Mouse (Mus musculus) thymus, adult 2 months (tissue): ENCODE results near the gene Plk2. TPM values are rescaled to one million over a fixed set of nuclear protein-coding genes. Genes with fewer than 3 reads are reported as not detected.
"Not testable (repeated sequence)": the region's sequence is repeated elsewhere in the genome, so short reads cannot be mapped to it uniquely, and the experiment has no call there.

Experiments used
- DNase-seq: peaks from one replicate; pipeline ENCODE4 v3.0.0; 2021
- H3K27ac ChIP-seq: fragments of 200-500 bp; 2 replicates; pipeline ENCODE4 v1.5.1; 2012; ENCODE audit warnings: low read length, control low read depth; ENCODE audit not compliant: control insufficient read depth, insufficient read depth
- H3K27me3 ChIP-seq: fragments of 200-500 bp; 2 replicates; pipeline ENCODE4 v1.6.1; 2012; ENCODE audit warnings: mild to moderate bottlenecking, low read length, moderate library complexity, mixed read lengths; ENCODE audit not compliant: control insufficient read depth, insufficient read depth
- H3K36me3 ChIP-seq: fragments of 200-500 bp; 2 replicates; pipeline ENCODE4 v1.6.1; 2012; ENCODE audit warnings: mild to moderate bottlenecking, low read length, moderate library complexity; ENCODE audit not compliant: control insufficient read depth, insufficient read depth
- H3K4me1 ChIP-seq: fragments of 200-500 bp; replicated peaks from 2 replicates; pipeline ENCODE4 v1.6.1; 2012; ENCODE audit warnings: low read length; ENCODE audit not compliant: control insufficient read depth, insufficient read depth
- H3K4me3 ChIP-seq: fragments of 200-500 bp; 2 replicates; pipeline ENCODE4 v1.5.1; 2012; ENCODE audit warnings: mild to moderate bottlenecking, low read length, control low read depth, moderate library complexity; ENCODE audit not compliant: control insufficient read depth, insufficient read depth
- CTCF ChIP-seq: fragments of 200-500 bp; IDR thresholded peaks from 2 replicates; pipeline ENCODE4 v1.5.1; 2012; ENCODE audit warnings: mild to moderate bottlenecking, control low read depth, low read length, moderate library complexity, borderline replicate concordance; ENCODE audit not compliant: control insufficient read depth, poor library complexity, insufficient read depth; ENCODE audit errors: extremely low read depth
- POLR2A ChIP-seq: fragments of 200-500 bp; IDR thresholded peaks from 2 replicates; pipeline ENCODE4 v1.6.1; 2012; ENCODE audit warnings: mild to moderate bottlenecking, low read length, control low read depth, moderate library complexity; ENCODE audit not compliant: control insufficient read depth, poor library complexity, insufficient read depth; ENCODE audit errors: extremely low read depth
- WGBS: fragments of 180-500 bp; shearing (Covaris S2); methylation state at CpG from one replicate; pipeline ENCODE4 v1.1.7; 2018; 5-methylcytosine and 5-hydroxymethylcytosine counted together
- polyA plus RNA-seq: library from polyadenylated mRNA; depleted of rRNA; stranded (reverse); fragments of >200 nt; gene quantifications from 2 replicates; pipeline ENCODE4 v1.2.3, GENCODE M21; 2012

Plk2 gene
- polyA plus RNA-seq, 1 experiment = 2.5 TPM

- TF ChIP-seq CTCF (no peak), POLR2A (no peak)
- H3K4me1 ChIP-seq = no peaks in the 10 kb centered on the region
- H3K27me3 ChIP-seq = no peaks in the 10 kb centered on the region
- H3K36me3 ChIP-seq = no peaks in the 10 kb centered on the region
- no peak for DNase-seq
- WGBS = 98% methylated on average over 3 of the region's 3 CpGs
- no peak overlapping the region for H3K4me3 ChIP-seq
- H3K27ac ChIP-seq = no peak overlapping the region
Measured at GRCm38 (mm10) chr13:110367961-110368555, 26.8 kb upstream of the Plk2 start.

- H3K27me3 ChIP-seq, H3K36me3 ChIP-seq, H3K4me3 ChIP-seq, H3K4me1 ChIP-seq, H3K27ac ChIP-seq: not testable (repeated sequence)
- WGBS = 49% methylated on average over 6 of the region's 6 CpGs
- peak; percentile 18 for DNase-seq
Measured at GRCm38 (mm10) chr13:110368556-110369040, 26.2 kb upstream of the Plk2 start.

GRCm38 (mm10) chr13:110369673-110370072, 25.2 kb upstream of the Plk2 start:
- no peak for DNase-seq
- 97% methylated on average over 1 of the region's 1 CpGs for whole genome bisulfite sequencing
- no peaks in the 10 kb centered on the region for H3K27me3 ChIP-seq

GRCm38 (mm10) chr13:110382447-110382901, 12.4 kb upstream of the Plk2 start:
- H3K36me3 ChIP-seq = no peaks in the 10 kb centered on the region
- TF ChIP-seq CTCF (no peak), POLR2A (no peak)
- no peak overlapping the region for H3K27ac ChIP-seq
- no peaks in the 10 kb centered on the region for H3K4me1 ChIP-seq
- DNase-seq = peak; percentile 19
- 21% methylated on average over 5 of the region's 5 CpGs for WGBS
- H3K4me3 ChIP-seq = no peak overlapping the region
- H3K27me3 ChIP-seq = no peaks in the 10 kb centered on the region

More at GRCm38 (mm10) chr13:110369673-110370072, 25.2 kb upstream of the Plk2 start:
- no peak for TF ChIP-seq CTCF
- no peaks in the 10 kb centered on the region for H3K4me1 ChIP-seq
- no peak overlapping the region for H3K27ac ChIP-seq
- no peaks in the 10 kb centered on the region for H3K36me3 ChIP-seq
- H3K4me3 ChIP-seq = no peak overlapping the region

- no peak for DNase-seq
- 4% methylated on average over 6 of the region's 6 CpGs for whole genome bisulfite sequencing
- no peaks in the 10 kb centered on the region for H3K36me3 ChIP-seq
- TF ChIP-seq CTCF (no peak), POLR2A (no peak)
- no peaks in the 10 kb centered on the region for H3K4me1 ChIP-seq
- no peak overlapping the region for H3K27ac ChIP-seq
- H3K4me3 ChIP-seq = no peak overlapping the region
- no peaks in the 10 kb centered on the region for H3K27me3 ChIP-seq
Measured at GRCm38 (mm10) chr13:110384514-110384913, 10.3 kb upstream of the Plk2 start.

GRCm38 (mm10) chr13:110392210-110392609, 2.6 kb upstream of the Plk2 start:
- DNase-seq = peak; percentile 53
- Histone ChIP-seq H3K27ac (no peak overlapping the region), H3K36me3 (no peaks in the 10 kb centered on the region), H3K27me3 (no peaks in the 10 kb centered on the region; the same call in 1 of the 2 replicates), H3K4me3 (no peak overlapping the region), H3K4me1 (peaks cover 12% of the 10 kb centered on the region)
- no peak for TF ChIP-seq POLR2A
- TF ChIP-seq CTCF = no peak
- 15% methylated on average over 8 of the region's 8 CpGs for WGBS

GRCm38 (mm10) chr13:110392631-110393030, 2.2 kb upstream of the Plk2 start:
- Histone ChIP-seq H3K27ac (no peak overlapping the region), H3K4me1 (peaks cover 12% of the 10 kb centered on the region), H3K27me3 (no peaks in the 10 kb centered on the region; the same call in 1 of the 2 replicates), H3K4me3 (no peak overlapping the region), H3K36me3 (no peaks in the 10 kb centered on the region)
- TF ChIP-seq POLR2A (no peak), CTCF (no peak)
- 57% methylated on average over 3 of the region's 3 CpGs for WGBS
- no peak for DNase-seq
